10 mouse cellular contexts compared by ENCODE assay signal in genomic region chr5:125395008-125395407, GRCm38 (mm10). TPM values are rescaled to one million over a fixed set of nuclear protein-coding genes. Genes with fewer than 3 reads are reported as not detected.
DNase-seq lines count a peak whose midpoint lies in the region; ATAC-seq and TF ChIP-seq lines count a peak whose summit lies in the region.
"Had no signal": no experiment of that assay in that cellular context is flagged by ENCODE, and none has a peak within 500 bp of the region (broad histone marks: within the 10 kb centered on the region; RNA-seq: fewer than 3 reads in every experiment).

No protein-coding gene starts in this region.

- no peak overlapping the region for H3K9ac ChIP-seq in CH12.LX (ENCODE audit: insufficient read depth, low read depth)
- H3K9ac ChIP-seq in forebrain, embryonic 16.5 days (replicated peaks; ENCODE audit: low read depth, low read length), result no peak overlapping the region
- H3K9ac ChIP-seq in liver, embryonic 16.5 days (ENCODE audit: low read depth, low read length), result no peak overlapping the region

- peaks cover 6 to 32% of the 10 kb centered on the region in 2 experiments; a peak in 3 of 4 replicates for H3K4me1 ChIP-seq in CH12.LX (ENCODE audit: control insufficient read depth in 1 of 2, insufficient read depth in 2 of 2)
- peaks cover 30% of the 10 kb centered on the region for H3K4me1 ChIP-seq in forebrain, embryonic 16.5 days (replicated peaks; ENCODE audit: control insufficient read depth, insufficient read depth, low read length)
- peaks cover 41% of the 10 kb centered on the region for H3K4me1 ChIP-seq in liver, embryonic 16.5 days (ENCODE audit: control insufficient read depth, low read depth, low read length)

- H3K27ac ChIP-seq in CH12.LX (ENCODE audit: insufficient read depth, low read depth), result no peak overlapping the region
- peak overlapping the region; percentile 99 for H3K27ac ChIP-seq in forebrain, embryonic 16.5 days (ENCODE audit: low read length)
- H3K27ac ChIP-seq in liver, embryonic 16.5 days (ENCODE audit: low read length), result no peak overlapping the region

- no peaks in the 10 kb centered on the region for H3K27me3 ChIP-seq in CH12.LX (replicated peaks)
- H3K27me3 ChIP-seq in forebrain, embryonic 16.5 days (replicated peaks; ENCODE audit: control insufficient read depth, insufficient read depth, low read length), result no peaks in the 10 kb centered on the region
- peaks cover 5% of the 10 kb centered on the region for H3K27me3 ChIP-seq in liver, embryonic 16.5 days (ENCODE audit: control insufficient read depth, insufficient read depth, low read depth, low read length)

- no peaks in the 10 kb centered on the region for H3K36me3 ChIP-seq in CH12.LX (replicated peaks in 1 of 2; ENCODE audit: control insufficient read depth in 1 of 2, insufficient read depth in 1 of 2, low read length in 1 of 2)
- H3K36me3 ChIP-seq in forebrain, embryonic 16.5 days (ENCODE audit: control insufficient read depth, insufficient read depth), result no peaks in the 10 kb centered on the region
- no peaks in the 10 kb centered on the region for H3K36me3 ChIP-seq in liver, embryonic 16.5 days (ENCODE audit: control insufficient read depth, insufficient read depth)

- in situ Hi-C loops in CH12.LX (cut with MboI; ENCODE audit: low pct_ligation_motif_present, low pct_unique_long_range_greater_than_20kb, low sequenced_read_pairs), result no loop called here

- H3K4me2 ChIP-seq in CH12.LX (ENCODE audit: insufficient read depth, low read depth, poor library complexity, severe bottlenecking), result peak overlapping the region; percentile 61; the same call in 1 of the 2 replicates
- 0 out of 2 replicates have a peak overlapping the region, but pooled peaks have one; percentile 67 for H3K4me2 ChIP-seq in forebrain, embryonic 16.5 days (ENCODE audit: low read length)
- H3K4me2 ChIP-seq in liver, embryonic 16.5 days (ENCODE audit: low read depth, low read length), result peak overlapping the region; percentile 69; the same call in 1 of the 2 replicates

- no peak for TF ChIP-seq CTCF in CH12.LX (conservative IDR thresholded peaks at IDR 0.05 in 1 of 2, IDR thresholded peaks at IDR 0.05 in 1 of 2; ENCODE audit: low read depth in 2 of 2, low read length in 2 of 2)

- H3K9me3 ChIP-seq in CH12.LX (replicated peaks; ENCODE audit: low read length), result no peaks in the 10 kb centered on the region
- H3K9me3 ChIP-seq in forebrain, embryonic 16.5 days (ENCODE audit: control insufficient read depth, low read length), result no peaks in the 10 kb centered on the region
- no peaks in the 10 kb centered on the region for H3K9me3 ChIP-seq in liver, embryonic 16.5 days (replicated peaks; ENCODE audit: control insufficient read depth, low read length)

- TF ChIP-seq RAD21 in CH12.LX (IDR thresholded peaks at IDR 0.05; ENCODE audit: low read depth, low read length), result no peak

- ATAC-seq in forebrain, embryonic 16.5 days, result no peak
- no peak for ATAC-seq in liver, embryonic 16.5 days (ENCODE audit: low read depth)
- ATAC-seq in megakaryocyte progenitor cell, adult 5-6 weeks (replicated peaks; ENCODE audit: poor library complexity), result no peak

- peak; percentile 94 for DNase-seq in heart, adult 11 months
- no peak for DNase-seq in heart, adult 9 months (ENCODE audit: low spot score in 2 of 2)
- no peak for DNase-seq in CH12.LX (ENCODE audit: extremely low read depth)
- DNase-seq in testis, postnatal 14 days (ENCODE audit: low spot score), result no peak
- no peak for DNase-seq in lung, postnatal 4 days
- DNase-seq: cerebellum, postnatal 14 days had no signal

- dilution Hi-C loops in CH12.LX (cut with MboI; ENCODE audit: extremely low pct_ligation_motif_present, extremely low pct_unique_long_range_greater_than_20kb, low sequenced_read_pairs), result no loop called here

- TF ChIP-seq POLR2A in CH12.LX (IDR thresholded peaks at IDR 0.05; ENCODE audit: low read depth, low read length), result no peak

- H3K4me3 ChIP-seq in CH12.LX (replicated peaks in 1 of 3; ENCODE audit: low read depth in 2 of 3, low read length in 2 of 3, poor library complexity in 1 of 3), result no peak overlapping the region
- no peak overlapping the region for H3K4me3 ChIP-seq in forebrain, embryonic 16.5 days (replicated peaks; ENCODE audit: low read length)
- no peak overlapping the region for H3K4me3 ChIP-seq in liver, embryonic 16.5 days (ENCODE audit: low read depth, low read length)

- TF ChIP-seq EP300 in CH12.LX (IDR thresholded peaks at IDR 0.05; ENCODE audit: low read length), result no peak

- 45% methylated on average over 3 of the region's 3 CpGs for WGBS in forebrain, embryonic 16.5 days
- WGBS in liver, embryonic 16.5 days (ENCODE audit: insufficient replicate concordance), result 52% methylated on average over 3 of the region's 3 CpGs

- 0 out of 2 replicates have a peak, but pooled peaks cover 2% of the 10 kb centered on the region for H3K79me2 ChIP-seq in CH12.LX (replicated peaks; ENCODE audit: control insufficient read depth, extremely low read depth, insufficient read depth, poor library complexity, severe bottlenecking)

TF ChIP-seq in CH12.LX, 34 proteins besides CTCF, POLR2A, EP300 and RAD21:
- TF ChIP-seq JUN (IDR thresholded peaks at IDR 0.05; ENCODE audit: insufficient read depth, low read depth, low read length), result no peak
- no peak for TF ChIP-seq MAZ (IDR thresholded peaks at IDR 0.05; ENCODE audit: low read depth, low read length)
- no peak for TF ChIP-seq ETS1 (conservative IDR thresholded peaks at IDR 0.05; ENCODE audit: low read depth, low read length)
- no peak for TF ChIP-seq TCF12 (IDR thresholded peaks at IDR 0.05; ENCODE audit: low read depth, low read length)
- no peak for TF ChIP-seq JUND (conservative IDR thresholded peaks at IDR 0.05; ENCODE audit: low read depth, low read length)
- TF ChIP-seq ZMIZ1 (IDR thresholded peaks at IDR 0.05; ENCODE audit: low read depth, low read length), result no peak
- no peak for TF ChIP-seq ZKSCAN1 (IDR thresholded peaks at IDR 0.05; ENCODE audit: borderline replicate concordance, low read depth, low read length)
- TF ChIP-seq SMC3 (IDR thresholded peaks at IDR 0.05; ENCODE audit: low read depth, low read length), result no peak
- no peak for TF ChIP-seq IRF4 (IDR thresholded peaks at IDR 0.05; ENCODE audit: low read depth, low read length)
- no peak for TF ChIP-seq BHLHE40 (IDR thresholded peaks at IDR 0.05; ENCODE audit: low read depth, low read length)
- TF ChIP-seq NRF1 (IDR thresholded peaks at IDR 0.05; ENCODE audit: low read depth, low read length), result no peak

RNA-seq across cellular contexts. Expression of gene Ubc, which starts 5.0 kb away (rescaled TPM):
- total RNA-seq in CH12.LX (2012; rRNA removed), result 466 and 486 TPM in 2 replicates
- 650 and 656 TPM in 2 replicates for total RNA-seq in CH12.LX (2014; rRNA removed)
- polyA plus RNA-seq in CH12.LX (2012; ENCODE audit: insufficient read length, low read depth), result 687 and 803 TPM in 2 replicates
- 1,295 and 1,372 TPM in 2 replicates for polyA plus RNA-seq in forebrain, embryonic 16.5 days (2015; fragmentation: Nextera tagmentation; extraction: Ambion mirVana)
- 573 and 608 TPM in 2 replicates for polyA plus RNA-seq in liver, embryonic 16.5 days (2015; fragmentation: Nextera tagmentation; extraction: Ambion mirVana)
- total RNA-seq in megakaryocyte progenitor cell, adult 5-6 weeks (2015), result 172 and 201 TPM in 2 replicates
- total RNA-seq in megakaryocyte progenitor cell, adult 5-6 weeks (2017), result 204 and 293 TPM in 2 replicates

RNA-seq across cellular contexts. Expression of gene Gm10382, which starts 5.9 kb away (rescaled TPM):
- 0.59 and 0.80 TPM in 2 replicates for total RNA-seq in CH12.LX (2012; rRNA removed)
- not detected in 2 replicates for total RNA-seq in CH12.LX (2014; rRNA removed)
- polyA plus RNA-seq in CH12.LX (2012; ENCODE audit: insufficient read length, low read depth), result 0.87 and 1.1 TPM in 2 replicates
- 0.39 and 0.46 TPM in 2 replicates for polyA plus RNA-seq in forebrain, embryonic 16.5 days (2015; fragmentation: Nextera tagmentation; extraction: Ambion mirVana)
- 0.18 and 0.27 TPM in 2 replicates for polyA plus RNA-seq in liver, embryonic 16.5 days (2015; fragmentation: Nextera tagmentation; extraction: Ambion mirVana)
- total RNA-seq in megakaryocyte progenitor cell, adult 5-6 weeks (2015), result not detected in 2 replicates
- total RNA-seq in megakaryocyte progenitor cell, adult 5-6 weeks (2017), result 0.91 and 1.3 TPM in 2 replicates
- polyA plus RNA-seq: large intestine, adult 2 months had no signal

RNA-seq across cellular contexts. Expression of gene Dhx37, which starts 38.9 kb away (rescaled TPM):
- total RNA-seq in CH12.LX (2012; rRNA removed) (21.0 and 23.8 TPM in 2 replicates), CH12.LX (2014; rRNA removed) (22.7 and 26.0 TPM in 2 replicates)
- polyA plus RNA-seq in CH12.LX (2012; ENCODE audit: insufficient read length, low read depth), result 33.0 and 36.9 TPM in 2 replicates
- 10.5 and 13.5 TPM in 2 replicates for polyA plus RNA-seq in forebrain, embryonic 16.5 days (2015; fragmentation: Nextera tagmentation; extraction: Ambion mirVana)
- polyA plus RNA-seq in liver, embryonic 16.5 days (2015; fragmentation: Nextera tagmentation; extraction: Ambion mirVana), result 4.0 and 4.2 TPM in 2 replicates
- total RNA-seq in megakaryocyte progenitor cell, adult 5-6 weeks (2015), result 18.9 and 20.0 TPM in 2 replicates
- 47.9 and 56.5 TPM in 2 replicates for total RNA-seq in megakaryocyte progenitor cell, adult 5-6 weeks (2017)

RNA-seq across cellular contexts. Expression of gene Bri3bp, which starts 46.4 kb away (rescaled TPM):
- total RNA-seq in CH12.LX (2012; rRNA removed) (48.4 and 49.6 TPM in 2 replicates), CH12.LX (2014; rRNA removed) (30.1 and 37.7 TPM in 2 replicates)
- 147 and 164 TPM in 2 replicates for polyA plus RNA-seq in CH12.LX (2012; ENCODE audit: insufficient read length, low read depth)
- 37.8 and 38.3 TPM in 2 replicates for polyA plus RNA-seq in forebrain, embryonic 16.5 days (2015; fragmentation: Nextera tagmentation; extraction: Ambion mirVana)
- polyA plus RNA-seq in liver, embryonic 16.5 days (2015; fragmentation: Nextera tagmentation; extraction: Ambion mirVana), result 18.4 and 20.3 TPM in 2 replicates
- total RNA-seq in megakaryocyte progenitor cell, adult 5-6 weeks (2015), result 53.2 and 60.7 TPM in 2 replicates
- 27.7 and 31.0 TPM in 2 replicates for total RNA-seq in megakaryocyte progenitor cell, adult 5-6 weeks (2017)

RNA-seq across cellular contexts. Expression of gene Scarb1, which starts 54.1 kb away (rescaled TPM):
- total RNA-seq in CH12.LX (2012; rRNA removed), result 11.6 and 12.3 TPM in 2 replicates
- total RNA-seq in CH12.LX (2014; rRNA removed), result 16.3 and 20.0 TPM in 2 replicates
- polyA plus RNA-seq in CH12.LX (2012; ENCODE audit: insufficient read length, low read depth), result 24.6 and 24.7 TPM in 2 replicates
- polyA plus RNA-seq in forebrain, embryonic 16.5 days (2015; fragmentation: Nextera tagmentation; extraction: Ambion mirVana), result 33.4 and 38.3 TPM in 2 replicates
- 78.3 and 89.5 TPM in 2 replicates for polyA plus RNA-seq in liver, embryonic 16.5 days (2015; fragmentation: Nextera tagmentation; extraction: Ambion mirVana)
- total RNA-seq in megakaryocyte progenitor cell, adult 5-6 weeks (2015), result 58.9 and 60.4 TPM in 2 replicates
- 52.3 and 59.6 TPM in 2 replicates for total RNA-seq in megakaryocyte progenitor cell, adult 5-6 weeks (2017)
